Mouse (Mus musculus): ENCODE measurements around the gene Slc5a3.

DNA sequence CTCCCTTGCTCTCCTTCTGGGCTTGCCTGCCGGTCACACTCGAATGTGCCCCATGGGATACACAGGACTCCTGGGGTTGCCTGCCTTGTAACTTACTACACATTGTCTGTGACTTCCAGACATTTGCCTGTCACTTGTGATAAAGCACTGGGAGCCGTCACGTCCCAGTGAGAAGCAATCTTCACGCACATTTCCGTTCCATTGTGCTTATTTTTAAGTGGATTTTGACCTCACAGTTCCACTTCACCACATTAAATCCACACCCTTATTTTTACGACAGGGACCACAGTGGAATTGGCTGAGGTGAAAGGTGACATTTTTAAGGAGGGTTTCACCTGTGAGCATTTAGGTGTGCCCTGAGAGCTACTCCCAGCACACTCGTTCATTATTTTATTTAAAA, 21.4 kb upstream of the Slc5a3 start:
- no peak for TF ChIP-seq CTCF (conservative IDR thresholded peaks at IDR 0.05 in 1 of 2, IDR thresholded peaks at IDR 0.05 in 1 of 2; ENCODE audit: low read depth in 2 of 2, low read length in 2 of 2)
- TF ChIP-seq NRF1 (IDR thresholded peaks at IDR 0.05; ENCODE audit: low read depth, low read length), result no peak
- TF ChIP-seq HCFC1 (IDR thresholded peaks at IDR 0.05; ENCODE audit: low read depth, low read length), result no peak
- TF ChIP-seq POLR2A (IDR thresholded peaks at IDR 0.05; ENCODE audit: low read depth, low read length), result no peak
- TF ChIP-seq JUND (conservative IDR thresholded peaks at IDR 0.05; ENCODE audit: low read depth, low read length), result no peak
- TF ChIP-seq TCF12 (IDR thresholded peaks at IDR 0.05; ENCODE audit: low read depth, low read length), result no peak
- no peak for TF ChIP-seq CHD2 (IDR thresholded peaks at IDR 0.05; ENCODE audit: low read length)

All from CH12.LX (cell line).